Mouse (Mus musculus) gastrocnemius, postnatal 4 days (tissue): Measurements from ENCODE around the gene Ddhd1. TPM values are rescaled to one million over a fixed set of nuclear protein-coding genes. Genes with fewer than 3 reads are reported as not detected.
A peak's percentile ranks its signal among the peaks of the same experiment; 100 is the strongest.

Experiments used
- DNase-seq, 2 experiments: peaks; one replicate each; pipeline ENCODE4 v3.0.0; 2021 to 2022; ENCODE audit warnings: low spot score in 2 of 2, mixed read lengths in 2 of 2
- long read RNA-seq, 2 experiments: library from polyadenylated mRNA; stranded (forward); transcript quantifications; one replicate each; pipeline ENCODE4 v2.0.0; 2021
- total RNA-seq, 2 experiments: library from RNA; stranded (reverse); gene quantifications; 2 replicates each; pipeline ENCODE4 v1.2.3; 2021

Gene Ddhd1
- 10 to 100 TPM; 13.0 to 17.9 TPM for total RNA-seq
- long read RNA-seq, experiment 1, full-length matches to known transcripts, result 17 of 26 reads
- long read RNA-seq, experiment 1, partial matches to known transcripts, result 1 of 26 reads
- long read RNA-seq, experiment 1, other reads (novel, unspliced or antisense), result 8 of 26 reads
- long read RNA-seq, experiment 2, full-length matches to known transcripts, result 11 of 23 reads
- long read RNA-seq, experiment 2, partial matches to known transcripts, result 1 of 23 reads
- long read RNA-seq, experiment 2, other reads (novel, unspliced or antisense), result 11 of 23 reads

DNA sequence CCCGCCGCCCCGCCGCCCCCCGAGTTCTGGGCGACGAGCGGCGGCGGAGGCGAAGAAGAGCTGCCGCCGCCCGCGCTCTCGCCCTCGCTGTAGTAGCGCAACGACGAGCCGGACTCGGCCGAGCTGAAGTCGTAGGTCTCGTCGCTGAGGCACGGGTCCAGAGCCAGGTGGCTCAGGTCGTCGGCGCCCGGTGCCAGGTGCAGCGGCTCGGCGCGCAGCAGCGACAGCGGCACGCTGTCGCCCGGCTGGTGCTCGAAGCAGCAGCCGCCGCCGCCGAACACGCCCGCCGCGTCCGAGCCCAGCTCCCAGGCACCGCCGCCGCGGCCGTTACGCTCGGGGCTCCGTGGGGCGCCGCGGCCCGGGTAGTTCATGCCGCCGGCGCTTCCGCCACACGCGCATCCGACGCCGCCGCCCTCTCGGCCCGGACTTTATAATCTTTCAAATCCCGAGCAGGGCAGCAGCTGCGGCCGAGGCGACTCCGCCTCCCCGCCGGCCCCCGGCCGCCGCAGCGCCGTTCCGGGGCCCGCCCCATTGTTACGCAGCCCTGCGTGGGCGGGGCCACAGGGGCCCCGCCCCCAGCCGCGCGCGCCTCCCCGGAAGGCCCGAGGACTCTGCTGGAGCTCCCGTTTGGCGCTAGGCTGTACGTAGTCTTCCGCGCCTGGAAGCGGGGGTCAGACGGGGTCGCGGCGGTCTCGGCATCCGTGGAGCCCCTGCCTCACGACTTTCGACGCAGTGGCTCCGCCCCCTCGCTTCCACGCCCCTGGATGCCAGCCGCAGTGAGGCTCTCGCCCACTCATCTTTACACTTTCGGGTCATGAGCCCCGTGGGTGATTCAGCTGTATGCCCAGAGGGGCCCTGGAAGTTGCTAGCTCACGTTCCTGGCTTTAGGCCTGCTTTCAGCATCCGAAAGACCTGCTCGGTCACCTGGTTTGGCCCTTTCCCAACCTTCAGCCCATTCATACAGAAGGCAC lies at the start of gene Ddhd1:
TSS of gene Ddhd1 (minus strand) at position 503 of the 971 bp plus-strand sequence.
- peak; percentile 78 to 85 for DNase-seq

DNA sequence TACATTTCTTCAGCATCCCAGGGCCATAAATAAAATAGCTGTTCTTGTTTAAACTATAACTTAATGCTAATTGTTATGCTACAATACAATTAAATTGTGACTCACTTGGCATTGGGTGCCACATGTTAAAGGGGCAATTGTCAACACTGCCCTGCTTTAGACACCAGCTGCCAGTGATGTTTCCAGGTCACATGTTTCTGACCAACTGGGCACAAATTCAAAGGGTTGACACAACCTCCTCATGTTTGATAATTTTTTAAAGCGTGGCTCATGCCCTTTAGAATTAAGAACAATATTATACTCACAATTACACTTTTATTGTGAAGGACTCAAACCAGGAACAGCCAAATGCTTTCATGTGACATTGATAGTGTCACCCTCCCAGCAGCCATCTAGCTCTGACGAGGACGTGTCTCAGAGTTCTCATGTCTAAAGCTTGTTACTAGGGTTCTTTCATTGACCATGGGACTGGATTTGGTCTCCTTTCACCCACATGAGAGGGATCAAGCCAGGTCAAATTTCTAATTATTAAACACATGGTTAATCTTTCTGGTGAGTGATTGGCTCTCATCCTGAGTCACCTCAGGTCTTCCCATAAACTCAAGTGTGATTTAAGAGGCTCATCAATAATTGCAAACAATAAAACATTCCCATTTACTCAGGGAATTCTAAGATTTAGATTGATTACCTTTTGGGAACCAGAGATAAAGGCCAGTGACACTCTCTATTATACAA lies 49.4 kb upstream of the Ddhd1 start:
- DNase-seq, result no peak

DNA sequence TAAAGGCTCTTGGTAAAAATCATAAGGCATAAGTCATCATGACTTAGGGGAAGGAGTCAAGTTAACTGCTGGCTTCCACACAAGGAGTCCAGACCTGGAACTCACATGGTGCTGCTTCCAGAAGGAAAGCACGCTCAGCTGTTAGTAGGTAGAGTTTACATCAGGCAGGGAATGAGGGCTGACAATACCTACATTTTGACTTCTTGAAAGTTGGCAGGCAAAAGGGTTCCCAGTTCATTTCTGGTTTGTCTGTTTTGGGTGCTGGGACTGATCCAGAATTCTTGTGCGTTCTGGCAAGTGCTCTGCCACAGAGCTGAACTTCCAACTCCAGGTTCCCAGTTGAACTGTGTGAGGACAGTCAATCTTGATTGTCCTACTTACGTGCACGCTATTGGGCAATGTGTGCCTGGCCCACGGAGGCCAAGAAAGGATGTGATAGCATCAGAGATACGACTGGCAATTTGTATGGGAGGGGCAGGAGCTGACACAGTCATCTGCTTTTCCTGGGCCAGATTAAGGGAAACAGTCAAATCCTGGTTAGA lies 42.2 kb upstream of the Ddhd1 start:
- DNase-seq, result no peak

DNA sequence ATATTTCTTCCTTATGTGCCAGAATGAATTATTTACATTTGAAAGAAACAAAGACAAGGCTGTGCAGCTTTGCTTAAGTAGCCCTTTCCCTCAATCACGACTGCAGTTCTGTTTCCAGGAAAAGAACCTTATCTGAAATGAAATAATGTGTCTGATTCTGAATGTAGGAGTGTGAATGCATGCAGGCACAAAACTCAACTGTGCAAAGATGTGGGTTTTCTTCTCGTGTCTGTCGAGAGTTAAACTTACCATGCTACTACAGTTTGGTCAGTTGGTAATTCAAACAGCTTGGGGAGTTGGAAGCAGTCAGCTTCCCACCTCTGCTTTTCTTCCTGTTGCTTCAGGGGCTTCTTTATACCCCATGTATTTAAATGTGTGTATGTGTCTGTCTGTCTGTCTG lies 40.9 kb upstream of the Ddhd1 start:
- no peak for DNase-seq

DNA sequence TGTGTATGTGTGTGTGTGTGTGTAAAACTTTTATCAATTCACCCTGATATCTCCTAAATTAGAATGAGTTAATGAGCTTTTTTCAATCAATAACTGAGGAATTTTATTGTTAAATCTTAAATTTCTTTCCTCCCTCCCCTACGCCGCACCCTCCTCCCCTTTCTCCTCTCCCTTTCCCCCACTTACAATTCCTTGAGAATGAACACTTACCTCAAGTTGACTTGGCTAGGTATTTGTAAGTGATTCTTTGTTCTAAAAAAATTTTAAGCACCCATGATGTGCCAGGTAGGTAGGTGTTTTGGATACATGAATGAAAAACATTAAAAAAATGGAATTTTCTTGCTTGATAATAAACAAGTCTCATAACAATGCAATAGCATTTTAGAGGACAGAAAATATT lies 38.2 kb upstream of the Ddhd1 start:
- DNase-seq, result no peak

DNA sequence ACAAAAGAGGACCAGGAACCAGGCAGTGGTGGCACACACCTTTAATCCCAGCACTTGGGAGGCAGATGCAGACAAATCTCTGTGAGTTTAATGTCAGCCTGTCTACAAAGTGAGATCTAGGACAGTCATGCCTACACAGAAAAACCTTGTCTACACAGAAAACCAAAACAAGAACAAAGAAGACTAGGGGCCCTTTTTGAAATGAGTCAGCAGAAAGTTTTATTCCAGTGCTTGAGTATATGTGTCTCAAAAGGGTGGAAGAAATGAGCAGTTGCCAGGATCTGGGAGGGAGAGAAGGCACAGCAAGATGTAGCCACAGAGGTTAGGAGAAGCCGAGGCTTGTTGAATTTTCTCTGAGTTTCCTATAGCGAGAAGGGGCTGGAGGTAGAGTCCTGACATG lies 35.9 kb upstream of the Ddhd1 start:
- DNase-seq, result no peak

DNA sequence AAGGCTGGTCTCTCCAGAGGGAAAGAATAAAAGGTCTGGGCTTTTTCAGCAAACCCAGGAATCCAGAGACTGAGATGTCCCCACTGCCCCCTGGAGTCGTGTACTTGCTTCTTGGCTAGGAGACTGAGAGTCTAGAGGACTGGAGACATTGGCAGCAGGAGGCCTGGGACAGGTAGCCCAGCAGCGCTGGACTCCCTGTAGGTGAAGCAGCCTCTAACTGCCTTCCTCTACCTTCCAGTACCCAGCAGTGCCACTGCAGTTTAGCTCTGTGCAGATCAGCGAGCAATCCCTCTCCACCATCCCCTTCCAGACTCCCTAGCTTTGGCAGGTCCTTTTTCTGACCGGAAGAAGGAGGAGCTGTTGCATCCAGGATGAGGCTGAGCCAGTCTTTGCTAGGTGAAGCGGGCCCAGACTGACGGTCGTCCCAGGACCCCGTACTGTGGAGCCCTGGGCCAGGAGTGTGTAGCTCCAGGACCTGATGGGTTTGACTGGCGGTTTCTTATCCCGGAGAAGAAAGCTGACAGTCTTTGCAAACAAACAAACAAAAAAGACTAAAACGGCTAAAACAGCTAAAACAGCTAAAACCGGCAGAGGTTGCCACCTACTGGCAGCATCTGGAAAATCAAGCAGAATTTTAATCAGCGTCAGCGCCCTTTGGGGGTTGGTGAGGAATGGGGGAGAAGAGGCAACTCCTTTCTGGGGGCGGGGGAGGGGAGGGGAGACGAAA lies 32.7 kb upstream of the Ddhd1 start:
- DNase-seq, result peak; percentile 18 to 40

DNA sequence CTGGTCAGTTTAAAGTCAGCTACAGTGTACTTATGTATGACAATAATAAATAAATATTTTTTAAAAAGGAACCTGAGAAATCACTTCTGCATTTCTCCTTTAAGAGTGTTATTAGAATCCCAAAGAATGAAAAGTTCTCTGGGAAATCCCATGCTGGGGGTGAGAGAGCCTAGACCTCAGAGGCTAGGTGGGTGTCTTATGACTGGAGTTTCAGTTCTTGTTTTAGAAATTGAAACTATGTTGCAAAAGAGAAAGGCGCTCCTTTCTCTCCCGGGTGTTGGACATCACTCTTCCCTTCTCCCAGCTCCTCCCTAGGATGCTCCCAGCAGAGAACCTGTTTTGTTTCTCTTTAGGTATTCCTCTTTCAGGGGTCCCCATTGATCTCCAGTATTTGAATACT lies 27.4 kb upstream of the Ddhd1 start:
- DNase-seq, result no peak

DNA sequence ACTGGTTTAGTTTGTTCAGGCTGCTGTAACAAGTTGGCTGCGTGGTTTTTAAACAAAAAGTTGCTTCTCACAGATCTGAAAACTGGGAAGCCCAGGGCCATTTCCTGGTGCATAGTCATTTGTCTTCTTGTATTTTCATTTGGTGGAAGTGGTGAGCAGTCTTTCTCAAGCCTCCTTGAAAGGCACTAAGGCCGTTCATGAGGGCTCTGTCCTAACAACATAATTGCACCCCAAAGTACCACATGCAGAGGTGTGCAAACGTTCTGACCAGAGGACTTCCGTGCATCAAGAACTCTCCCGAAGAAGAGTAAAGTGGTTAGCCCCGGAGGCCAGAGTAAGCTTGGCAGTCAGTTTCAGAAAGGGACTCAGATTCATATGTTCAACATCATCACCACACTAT lies 18.8 kb upstream of the Ddhd1 start:
- no peak for DNase-seq

DNA sequence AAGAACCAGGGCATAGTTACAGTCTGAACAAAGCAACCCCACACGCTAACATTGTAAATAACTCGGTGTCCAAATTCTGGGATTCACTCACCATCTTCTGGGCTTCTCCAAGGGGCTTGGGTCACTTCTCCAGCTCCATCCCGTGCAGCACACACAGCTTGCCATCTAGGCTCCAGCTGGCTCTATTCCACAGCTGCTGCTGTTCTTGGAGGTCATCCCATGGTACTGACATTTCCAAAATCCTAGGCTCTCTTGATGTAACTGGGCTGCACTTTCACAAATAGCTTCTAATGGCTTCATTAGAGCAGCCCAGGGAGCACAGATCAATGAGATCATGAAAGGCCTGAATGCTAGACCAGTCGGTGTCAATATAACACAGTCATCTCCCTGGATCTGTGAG lies 10.4 kb upstream of the Ddhd1 start:
- no peak for DNase-seq

DNA sequence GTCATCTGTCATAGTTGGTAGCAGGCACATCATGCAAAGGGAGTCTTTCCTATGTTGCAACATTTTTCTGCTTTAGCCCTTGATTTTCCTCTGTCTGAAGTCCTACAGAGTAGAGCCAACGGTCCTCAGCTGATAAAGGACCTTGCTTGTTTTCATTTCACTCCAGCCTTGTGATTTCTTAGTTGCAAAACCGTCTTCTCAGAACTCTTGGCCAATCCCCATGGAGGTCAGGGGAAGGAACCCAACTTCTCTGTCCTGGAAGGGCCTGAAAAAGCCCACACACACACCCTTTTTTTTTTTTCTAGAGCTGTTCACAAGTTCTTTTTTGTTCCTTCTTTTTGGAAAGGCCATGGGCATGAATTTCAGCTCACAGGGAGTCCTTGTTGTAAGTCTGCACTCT lies 9.3 kb upstream of the Ddhd1 start:
- no peak for DNase-seq

DNA sequence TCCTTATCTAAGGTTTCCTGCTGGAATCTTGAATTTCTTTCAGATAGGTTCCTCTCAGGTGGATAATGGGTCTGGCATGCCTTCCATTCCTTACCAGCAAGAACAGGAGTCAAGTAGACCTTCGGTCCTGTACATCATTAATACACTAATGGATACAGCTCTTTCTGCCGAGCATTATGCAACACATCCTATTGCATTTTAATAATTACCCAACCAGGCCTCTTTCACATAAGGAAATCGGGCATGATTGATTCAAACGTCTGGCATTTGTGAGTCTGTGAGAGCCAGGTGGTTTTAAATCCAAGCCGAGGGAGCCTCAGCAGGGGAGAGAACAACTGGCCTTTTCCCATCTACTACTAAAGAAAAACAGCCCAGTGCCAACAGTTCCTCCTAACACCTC lies 3.6 kb upstream of the Ddhd1 start:
- DNase-seq, result no peak

DNA sequence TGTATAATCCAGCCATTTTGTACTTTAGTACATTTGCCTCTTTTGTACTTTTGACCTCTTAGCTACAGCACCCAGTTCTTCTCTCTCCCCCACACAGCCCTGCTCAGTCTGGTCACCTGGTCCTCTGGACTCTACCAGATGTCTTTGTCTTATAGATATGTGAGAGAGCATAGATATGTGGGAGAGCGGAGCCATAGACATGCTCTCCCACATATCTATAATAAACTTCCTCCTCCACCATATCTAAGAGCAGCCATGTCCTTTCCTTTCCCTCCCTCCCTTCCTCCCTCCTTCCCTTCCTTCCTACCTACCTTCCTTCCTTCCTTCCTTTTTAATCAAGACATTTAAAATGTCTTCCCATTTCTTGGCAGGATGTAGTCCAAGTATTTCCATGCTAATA lies 2.4 kb upstream of the Ddhd1 start:
- DNase-seq, result no peak

DNA sequence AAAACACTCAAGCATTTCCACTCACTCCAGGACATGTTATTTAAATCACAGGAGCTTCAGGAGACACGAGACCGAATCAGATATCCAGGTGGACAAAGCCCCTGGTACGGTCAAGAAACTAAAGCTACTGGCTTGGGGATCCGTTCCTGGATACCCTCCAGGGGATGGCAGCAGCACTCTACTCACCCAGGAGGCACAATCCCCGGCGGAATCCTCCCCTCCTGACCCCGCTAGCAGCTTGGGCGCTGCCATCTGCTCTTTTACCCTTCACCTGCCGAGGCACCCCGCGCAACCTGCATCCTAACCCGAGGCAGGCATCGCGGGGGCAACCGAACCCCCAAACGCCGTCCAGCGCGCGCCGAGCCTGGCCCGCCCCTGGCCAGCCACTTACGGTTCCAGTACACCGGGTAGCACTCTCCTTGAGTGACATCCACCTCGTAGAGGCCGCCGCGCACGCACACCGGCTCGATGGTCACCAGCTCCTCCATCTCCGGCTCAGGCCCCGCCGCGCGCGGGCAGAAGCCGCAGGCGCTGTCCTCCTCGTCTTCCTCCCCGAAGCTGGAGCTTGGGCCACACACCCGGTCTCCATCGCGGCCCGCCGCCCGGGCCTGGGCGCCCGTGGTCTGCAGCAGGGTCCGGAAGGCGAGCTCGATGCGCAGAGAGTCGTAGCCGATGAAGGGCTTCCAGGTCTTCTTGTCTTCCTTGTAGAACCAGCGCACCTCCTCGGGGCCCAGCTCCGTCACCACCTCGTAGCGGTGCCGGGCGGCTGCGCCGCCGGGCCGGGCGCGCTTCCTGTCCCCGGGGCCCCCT lies 907 bp downstream of the Ddhd1 start:
- peak; percentile 40 to 57 for DNase-seq

DNA sequence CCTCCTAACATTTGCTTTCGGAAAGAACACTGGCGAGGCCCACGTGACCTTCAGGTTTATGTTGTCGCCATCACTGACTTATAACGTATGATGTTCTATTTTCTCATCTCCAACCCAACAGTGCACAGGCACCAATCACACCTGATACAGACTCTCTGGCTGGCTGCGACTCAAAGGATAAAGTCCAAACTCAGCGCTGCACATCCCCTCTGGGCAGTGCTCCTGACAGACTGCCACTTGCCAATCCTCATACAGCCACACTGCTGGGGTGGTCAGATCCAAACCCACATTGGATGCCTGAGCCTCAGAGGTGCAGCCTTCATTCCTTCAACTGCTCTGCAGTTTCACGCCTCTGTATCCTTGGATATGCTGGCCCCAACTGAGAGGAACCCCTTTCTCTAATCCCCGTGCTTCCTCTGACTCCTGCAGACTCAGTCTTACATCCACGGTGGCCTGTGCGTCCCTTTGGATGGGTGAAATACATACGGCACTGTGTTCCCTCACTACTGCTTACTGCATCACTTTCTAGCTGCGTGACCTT lies 3.0 kb downstream of the Ddhd1 start:
- no peak for DNase-seq

DNA sequence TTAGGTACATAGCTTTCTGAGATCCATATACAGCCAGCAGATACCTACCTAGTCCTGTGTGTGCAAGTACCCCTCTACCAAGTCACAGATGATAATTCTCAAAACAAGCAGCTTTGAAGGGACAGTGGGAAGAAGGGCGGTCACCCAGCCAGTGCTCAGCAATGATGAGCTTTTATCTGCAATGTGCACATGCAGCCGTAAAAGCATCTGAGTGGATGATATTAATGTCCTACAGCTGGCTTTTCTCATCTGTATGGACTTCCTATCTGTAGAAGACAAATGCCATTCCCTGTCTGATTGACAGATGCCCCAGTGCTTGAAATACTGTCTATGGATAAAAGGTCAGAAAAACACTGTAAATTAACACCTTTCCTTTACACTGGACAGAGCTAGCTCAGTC lies 4.2 kb downstream of the Ddhd1 start:
- no peak for DNase-seq

DNA sequence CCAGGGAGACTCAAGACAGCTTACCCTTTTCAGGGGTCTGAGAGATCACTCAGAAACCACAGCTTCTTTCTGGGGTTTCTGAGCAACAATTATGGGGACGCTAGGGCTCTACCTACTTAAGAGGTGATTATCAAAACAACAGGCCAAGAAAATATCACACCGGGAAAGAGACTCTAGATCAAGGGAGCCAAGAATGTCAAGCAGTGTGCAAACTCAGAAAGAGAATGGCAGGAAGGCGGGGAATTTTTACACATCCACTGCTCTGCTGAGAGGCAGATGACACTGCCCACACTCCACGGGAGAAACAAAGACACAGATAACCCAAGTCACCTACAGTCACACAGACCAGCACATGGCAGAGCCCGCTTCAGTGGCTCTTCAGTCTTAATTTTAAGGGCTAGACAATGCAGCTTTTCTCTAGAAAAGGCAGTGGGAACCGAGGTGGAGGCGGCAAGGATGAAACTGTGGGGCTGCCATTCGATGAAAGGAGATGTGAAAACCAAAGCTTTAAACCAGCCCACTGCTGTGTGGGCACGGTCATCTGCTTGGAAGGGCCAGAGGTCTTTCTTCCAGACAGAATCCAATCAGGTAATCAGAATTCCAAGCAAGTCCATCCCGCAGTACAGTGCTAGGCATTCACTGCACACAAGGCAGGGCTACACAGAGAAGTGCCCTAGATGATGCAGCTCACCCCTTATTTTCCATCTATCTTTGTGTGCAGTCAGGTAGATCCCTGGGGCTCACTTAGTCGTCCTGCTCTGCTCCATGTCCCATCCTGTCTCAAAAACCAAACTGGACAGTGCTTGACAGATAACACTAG lies 8.7 kb downstream of the Ddhd1 start:
- DNase-seq, result no peak

DNA sequence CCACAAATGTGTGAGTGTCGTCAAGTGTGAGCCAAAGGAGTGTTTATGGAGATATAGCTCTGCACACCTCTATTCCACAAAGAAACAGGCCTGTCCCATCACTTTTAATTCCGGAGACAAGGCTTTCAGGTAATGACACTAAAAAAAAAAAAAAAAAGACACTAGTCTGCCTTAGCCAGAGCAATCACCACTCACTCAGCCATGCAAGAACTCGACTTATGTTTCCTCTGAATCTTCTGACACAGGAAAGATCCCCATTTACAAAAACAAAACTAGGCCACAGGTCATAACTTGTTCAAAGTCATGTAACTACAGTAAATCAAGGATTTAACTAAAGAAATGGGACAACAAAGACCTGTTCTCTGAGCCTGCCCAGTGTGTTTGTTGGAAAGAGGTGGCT lies 9.8 kb downstream of the Ddhd1 start:
- no peak for DNase-seq

DNA sequence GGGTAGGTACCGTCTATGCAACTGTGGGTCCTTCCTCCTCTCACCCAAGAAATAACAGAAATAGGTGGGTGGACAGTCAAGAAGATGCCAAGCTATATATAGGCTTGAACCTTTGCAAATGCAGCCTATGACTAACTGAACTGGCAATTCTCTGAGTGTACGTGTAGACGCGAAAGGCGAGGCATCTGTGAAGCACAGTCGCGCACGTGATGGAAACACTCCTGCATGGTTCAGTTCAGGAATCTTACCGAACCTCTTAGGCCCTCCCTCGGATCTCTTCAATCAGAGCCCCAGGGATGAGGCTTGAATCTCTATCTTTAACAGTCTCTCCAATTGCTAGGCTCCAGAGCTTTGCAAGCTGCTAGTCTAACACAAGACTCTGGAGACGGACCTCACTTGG lies 10.3 kb downstream of the Ddhd1 start:
- DNase-seq, result no peak
